Mouse (Mus musculus) hematopoietic stem cell, adult 5-6 weeks (primary cell): Measurements from ENCODE around the gene Rnf169. TPM values are rescaled to one million over a fixed set of nuclear protein-coding genes. Genes with fewer than 3 reads are reported as not detected.

Experiments used
- ATAC-seq, 2 experiments: fragments of 125-278 bp in 1 of 2; replicated peaks in 1 of 2; 2 replicates each; pipeline ENCODE4 v1.8.0; 2016 to 2017; ENCODE audit warnings: inconsistent platforms in 2 of 2, mild to moderate bottlenecking in 2 of 2, moderate number of reproducible peaks in 2 of 2, low read depth in 1 of 2, moderate TSS enrichment in 1 of 2; ENCODE audit not compliant: low FRiP score in 2 of 2, poor library complexity in 2 of 2, severe bottlenecking in 2 of 2, insufficient read depth in 1 of 2, low TSS enrichment in 1 of 2
- total RNA-seq: library from RNA; stranded (forward); fragments of 172-1452, 232-1000 nt; gene quantifications from 2 replicates; pipeline ENCODE4 v1.2.3, GENCODE M21; 2017

The Rnf169 gene
- total RNA-seq = 23.1 and 30.9 TPM in 2 replicates

DNA sequence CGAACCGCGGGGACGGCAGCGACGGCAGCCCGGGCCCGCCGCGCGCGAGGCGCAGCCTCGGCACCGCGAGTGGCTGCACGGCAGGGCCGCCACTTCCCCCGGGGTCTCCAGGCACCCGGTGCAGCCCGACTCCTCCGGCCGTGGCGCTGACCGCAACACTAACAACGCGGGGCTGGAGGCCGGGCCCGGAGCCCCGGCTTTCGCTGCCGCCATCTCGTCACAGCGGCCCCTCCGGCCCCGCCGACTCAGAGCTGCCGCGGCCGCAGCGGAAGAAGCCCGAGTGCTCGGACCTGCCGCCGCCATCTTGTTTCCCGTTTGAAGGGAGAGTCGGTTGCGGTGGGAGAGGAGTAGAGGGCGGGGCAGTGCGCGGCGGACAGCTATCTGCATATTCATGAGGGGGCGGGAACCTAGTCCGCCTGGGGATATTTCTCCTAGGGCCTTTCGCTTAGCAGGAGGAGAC lies at the start of gene Rnf169:
Gene Rnf169, minus strand, starts transcription at position 317 of the 460 bp plus-strand sequence.
- peak; percentile 94 to 96 for ATAC-seq

- ATAC-seq = no peak
Observed at GRCm38 (mm10) chr7:100029307-100029706, 49.1 kb upstream of the Rnf169 start.

DNA sequence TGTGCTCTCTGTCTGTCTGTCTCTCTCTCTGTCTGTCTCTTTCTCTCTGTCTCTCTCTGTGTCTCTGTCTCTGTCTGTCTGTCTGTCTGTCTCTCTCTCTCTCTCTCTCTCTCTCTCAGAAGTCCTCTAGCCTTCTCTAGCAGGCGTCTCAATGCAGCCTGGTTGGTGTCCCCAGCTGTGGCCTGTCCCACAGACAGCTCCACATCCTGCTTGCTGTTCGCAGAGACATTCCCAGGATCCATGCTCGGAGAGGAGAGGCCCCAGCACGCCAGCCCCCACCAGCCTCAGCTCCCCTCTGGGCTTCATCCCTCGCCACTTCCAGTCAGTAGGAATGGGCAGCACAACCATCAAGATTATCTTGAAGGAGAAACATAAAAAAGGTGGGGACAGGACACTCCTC lies 47.1 kb upstream of the Rnf169 start:
- no peak for ATAC-seq

DNA sequence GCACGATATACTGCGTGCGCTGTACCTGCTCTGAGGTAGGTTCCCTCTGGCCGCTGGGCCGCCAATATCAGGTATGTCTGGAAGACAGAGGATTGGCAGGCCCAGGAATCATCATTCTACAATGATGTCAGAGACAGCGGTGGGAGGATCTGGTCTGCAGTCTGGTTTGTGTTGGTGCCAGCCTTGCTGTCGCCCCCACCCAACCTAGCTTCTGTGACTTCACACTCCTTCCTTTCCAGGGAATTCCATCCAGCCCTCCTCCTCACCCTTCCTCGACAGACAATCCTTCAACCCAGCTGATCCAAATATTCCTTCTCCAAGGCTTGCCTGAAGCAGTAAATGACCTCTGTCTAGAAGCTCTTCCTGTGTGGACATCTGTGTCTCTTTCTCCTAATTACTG lies 36.8 kb upstream of the Rnf169 start:
- ATAC-seq = no peak

- no peak for ATAC-seq
Observed at GRCm38 (mm10) chr7:100014123-100014600, 33.9 kb upstream of the Rnf169 start.

DNA sequence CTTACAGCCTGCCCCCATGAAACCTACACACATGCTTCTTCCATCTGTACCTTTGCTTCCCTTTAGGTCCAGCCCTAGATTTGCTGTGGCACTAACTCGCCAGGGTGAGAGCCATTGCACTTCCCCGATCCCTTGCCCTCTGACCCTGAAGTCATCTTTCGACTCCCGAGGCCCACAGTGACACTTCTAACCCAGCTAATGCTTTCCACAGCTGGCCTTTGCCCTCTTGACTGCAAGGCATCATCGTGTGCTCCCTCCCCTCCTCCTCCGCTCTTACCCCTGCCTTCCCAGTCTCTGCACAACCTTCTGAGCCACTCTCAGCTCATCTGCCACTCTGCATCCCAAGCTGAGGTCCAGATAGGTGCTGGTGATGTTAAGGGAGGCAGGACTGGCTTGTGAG lies 32.3 kb upstream of the Rnf169 start:
- no peak for ATAC-seq

- ATAC-seq = no peak
Observed at GRCm38 (mm10) chr7:100012085-100012484, 31.8 kb upstream of the Rnf169 start.

GRCm38 (mm10) chr7:100010711-100011110 lies 30.5 kb upstream of the Rnf169 start:
- no peak for ATAC-seq

- ATAC-seq = peak; percentile 78 to 87
Observed at GRCm38 (mm10) chr7:100009640-100010039, 29.4 kb upstream of the Rnf169 start.

- no peak for ATAC-seq
Observed at GRCm38 (mm10) chr7:100008765-100009164, 28.5 kb upstream of the Rnf169 start.

GRCm38 (mm10) chr7:100006411-100006810 lies 26.2 kb upstream of the Rnf169 start:
- no peak for ATAC-seq

DNA sequence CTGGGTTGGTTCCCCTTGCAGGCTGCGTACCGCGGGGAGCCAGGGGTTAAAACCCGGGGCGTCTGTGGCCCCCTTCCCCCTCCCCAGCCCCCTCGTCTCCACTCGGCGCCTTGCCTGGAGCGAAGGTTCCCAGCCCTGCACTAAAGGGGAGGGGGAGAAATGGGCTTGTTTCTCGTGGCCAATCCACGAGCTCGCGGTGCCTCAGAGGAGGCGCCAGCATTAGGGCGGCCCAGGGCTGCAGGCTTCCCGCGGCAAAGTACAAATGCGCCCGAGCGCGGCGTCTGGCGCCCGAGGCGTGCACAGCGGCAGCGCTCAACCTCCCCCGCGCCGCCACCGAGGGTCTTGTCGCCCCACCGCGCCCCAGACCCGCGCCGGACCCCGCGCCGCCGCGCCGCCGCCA lies 25.5 kb upstream of the Rnf169 start, which contains the start of gene Chrdl2:
Gene Chrdl2, plus strand, starts transcription at position 383 of the 400 bp plus-strand sequence.
- ATAC-seq = peak; percentile 22 to 24; a peak in 1 of 4 replicates

DNA sequence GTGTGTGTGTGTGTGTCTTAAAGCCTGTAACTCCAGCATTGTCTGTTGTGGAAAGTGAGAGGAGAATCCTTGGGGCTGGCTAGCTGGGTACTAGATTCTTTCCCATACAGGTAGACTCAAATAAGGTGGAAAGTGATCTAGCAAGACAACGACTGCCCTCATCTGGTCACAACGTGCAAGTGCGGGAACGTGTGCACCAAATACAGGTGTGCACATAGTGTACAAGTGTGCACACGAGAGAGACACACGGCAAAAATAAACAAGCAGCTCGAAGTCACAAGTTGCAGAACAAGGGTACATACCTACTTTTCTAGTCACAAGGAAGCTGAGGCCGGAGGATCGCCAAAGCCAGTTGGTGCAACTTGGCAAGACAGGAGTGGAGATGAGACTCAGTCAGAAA lies 23.5 kb upstream of the Rnf169 start:
- no peak; a peak in 1 of 4 replicates for ATAC-seq

GRCm38 (mm10) chr7:99998668-99999067 lies 18.4 kb upstream of the Rnf169 start:
- 0 out of 4 replicates have a peak, but pooled peaks of 1 of the 2 experiments have one; percentile 22 for ATAC-seq

- no peak for ATAC-seq
Observed at GRCm38 (mm10) chr7:99995186-99995585, 14.9 kb upstream of the Rnf169 start.

- no peak for ATAC-seq
Observed at GRCm38 (mm10) chr7:99993159-99993558, 12.9 kb upstream of the Rnf169 start.

DNA sequence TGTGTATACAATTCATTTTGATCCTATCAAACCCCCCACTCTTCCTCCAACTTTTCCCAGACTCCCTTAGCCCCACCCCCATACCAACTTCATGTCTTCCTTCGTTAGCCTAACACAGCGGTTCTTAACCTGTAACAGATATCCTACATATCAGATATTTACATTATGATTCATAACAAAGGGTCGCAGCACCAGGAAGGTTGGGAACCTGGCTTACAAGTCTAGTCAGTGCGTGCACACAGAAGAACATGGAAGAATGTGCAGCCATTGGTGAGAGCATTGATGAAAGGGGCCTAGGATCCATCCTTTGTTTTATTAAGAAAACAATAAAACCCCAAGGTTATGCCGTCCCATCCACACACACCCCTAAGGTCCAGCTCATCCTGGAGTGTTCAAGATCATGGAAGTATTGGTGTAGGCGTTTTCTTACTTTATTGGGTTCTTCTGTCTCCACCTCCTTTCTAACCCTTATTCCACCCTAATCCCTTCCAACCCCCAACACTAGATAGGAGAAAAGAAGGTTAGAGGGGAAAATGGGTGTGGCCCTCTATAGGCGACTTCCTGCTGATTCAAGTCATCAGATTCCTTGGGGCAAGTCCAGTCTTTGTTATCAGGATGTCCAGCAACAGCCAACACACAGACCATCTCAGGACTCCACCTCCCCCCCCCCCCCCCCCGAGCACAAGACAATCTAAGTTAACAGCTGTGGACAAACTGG lies 10.9 kb upstream of the Rnf169 start:
- ATAC-seq = no peak

DNA sequence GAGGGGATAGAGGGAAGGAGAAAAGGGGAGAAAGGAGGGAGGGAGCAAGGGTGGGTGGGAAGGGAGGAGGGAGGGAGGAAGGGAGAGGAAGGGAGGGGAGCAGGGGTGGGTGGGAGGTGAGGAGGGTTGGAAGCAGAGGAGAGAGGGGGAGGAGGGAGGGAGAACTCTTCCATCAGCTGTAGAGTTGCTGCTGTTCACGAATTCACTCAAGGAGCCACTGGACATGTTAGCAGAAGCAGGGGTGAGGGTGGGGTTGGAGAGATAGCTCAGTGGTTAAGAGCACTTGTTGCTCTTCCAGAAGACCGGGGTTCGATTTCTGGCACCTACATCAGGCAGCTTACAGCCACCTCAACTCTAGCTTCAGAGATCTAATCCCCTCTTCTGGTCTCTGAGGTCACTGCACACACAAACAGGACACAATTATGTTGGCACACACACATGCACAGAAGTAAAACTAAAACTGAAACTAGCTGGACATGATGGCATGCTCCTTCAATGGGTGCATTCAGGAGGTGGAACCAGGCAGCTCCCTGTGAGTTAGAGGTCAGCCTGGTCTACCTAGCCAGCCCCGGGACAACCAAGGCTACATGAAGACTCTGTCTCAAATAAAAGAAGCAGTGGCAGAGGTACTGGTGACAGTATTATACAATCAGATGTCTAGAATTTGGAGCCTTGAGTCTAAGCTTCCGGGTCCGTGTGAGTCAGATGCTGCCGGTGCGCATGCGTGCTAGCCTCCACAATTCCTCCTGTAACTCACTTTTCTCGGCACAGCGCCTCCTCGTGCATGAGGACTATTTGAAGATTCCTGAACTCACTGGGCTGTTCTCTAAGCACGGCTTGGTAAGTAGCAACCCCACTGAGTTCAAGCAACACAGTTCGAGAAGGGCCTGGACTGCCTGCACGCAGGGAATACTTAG lies 9.9 kb upstream of the Rnf169 start:
- ATAC-seq = no peak
